Mouse (Mus musculus) embryonic facial prominence, embryonic 11.5 days (tissue): ENCODE results near the gene Slc15a2. TPM values are rescaled to one million over a fixed set of nuclear protein-coding genes. Genes with fewer than 3 reads are reported as not detected.

Experiments
- ATAC-seq: fragments of 200-750 bp; cut with Nextera tagmentation; replicated peaks from 2 replicates; pipeline ENCODE4 v1.8.0; 2017; ENCODE audit warnings: low read depth; ENCODE audit not compliant: insufficient number of reproducible peaks, low FRiP score, low TSS enrichment
- DNase-seq: peaks from one replicate; pipeline ENCODE4 v3.0.0-alpha.2; 2015; ENCODE audit warnings: low spot score
- H3K27ac ChIP-seq: fragments of 300-500 bp; sonication (generic); replicated peaks from 2 replicates; pipeline ENCODE4 v1.5.1; 2014; ENCODE audit warnings: mild to moderate bottlenecking, low read depth, low read length, control low read depth
- H3K27me3 ChIP-seq: fragments of 300-500 bp; sonication (generic); 2 replicates; pipeline ENCODE4 v1.6.1; 2014; ENCODE audit warnings: mild to moderate bottlenecking, low read length, moderate library complexity, mixed read lengths; ENCODE audit not compliant: control insufficient read depth, insufficient read depth
- H3K36me3 ChIP-seq: fragments of 300-500 bp; sonication (generic); replicated peaks from 2 replicates; pipeline ENCODE4 v1.6.1; 2014; ENCODE audit warnings: low read depth, mild to moderate bottlenecking, low read length, moderate library complexity, mixed read lengths; ENCODE audit not compliant: control insufficient read depth, insufficient read depth
- H3K4me1 ChIP-seq: fragments of 300-500 bp; sonication (generic); 2 replicates; pipeline ENCODE4 v1.6.1; 2014; ENCODE audit warnings: low read length, mixed read lengths; ENCODE audit not compliant: control insufficient read depth, insufficient read depth
- H3K4me2 ChIP-seq: fragments of 300-500 bp; sonication (generic); 2 replicates; pipeline ENCODE4 v1.6.1; 2014; ENCODE audit warnings: low read depth, mild to moderate bottlenecking, control low read depth, low read length, moderate library complexity
- H3K4me3 ChIP-seq: fragments of 300-500 bp; sonication (generic); 2 replicates; pipeline ENCODE4 v1.5.1; 2014; ENCODE audit warnings: low read depth, low read length, control low read depth
- H3K9ac ChIP-seq: fragments of 300-500 bp; sonication (generic); replicated peaks from 2 replicates; pipeline ENCODE4 v1.6.1; 2014; ENCODE audit warnings: mild to moderate bottlenecking, control low read depth, low read length
- H3K9me3 ChIP-seq: fragments of 300-500 bp; sonication (generic); replicated peaks from 2 replicates; pipeline ENCODE4 v1.6.1; 2016; ENCODE audit warnings: mild to moderate bottlenecking, low read length, inconsistent platforms, mixed read lengths; ENCODE audit not compliant: control insufficient read depth
- WGBS: fragments of 180-500 bp; shearing (Covaris S2); extraction: QIAGEN DNeasy Blood & Tissue Kit; methylation state at CpG from one replicate; pipeline ENCODE4 v1.1.7; 2014; 5-methylcytosine and 5-hydroxymethylcytosine counted together
- microRNA-seq: library from miRNA; unstranded; fragments of <30 nt; microRNA quantifications from one replicate; pipeline ENCODE4, GENCODE M21; 2016; ENCODE audit warnings: borderline number of aligned reads
- polyA plus RNA-seq: library from polyadenylated mRNA; unstranded; fragments of >200 nt; fragmentation: Nextera tagmentation; extraction: Ambion mirVana; gene quantifications from 2 replicates; pipeline ENCODE4 v1.2.1, GENCODE M21; 2014

Gene Slc15a2
- polyA plus RNA-seq, 1 experiment from 2014 or later, result 2.3 TPM

DNA sequence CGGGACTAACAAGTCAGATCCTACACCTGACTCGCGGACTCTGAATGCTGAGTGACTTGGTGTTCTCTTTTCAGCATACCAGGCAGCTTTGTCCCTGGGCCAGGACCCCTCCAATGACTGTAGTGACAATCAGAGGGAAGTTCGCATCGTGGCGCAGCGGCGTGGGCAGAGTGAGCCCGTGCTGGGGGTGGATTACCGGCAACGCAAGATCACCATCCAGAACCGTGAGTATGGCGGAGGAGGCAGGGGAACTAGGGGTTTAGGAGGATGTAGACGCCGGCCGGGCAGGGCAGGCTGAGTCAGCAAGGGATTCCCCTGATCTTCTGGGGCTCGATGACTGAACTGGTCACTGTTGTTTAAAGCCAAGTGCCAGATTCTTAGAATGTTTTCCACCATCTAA, 75.4 kb downstream of the Slc15a2 start:
- Histone ChIP-seq H3K36me3 (no peaks in the 10 kb centered on the region), H3K4me3 (no peak overlapping the region), H3K9ac (no peak overlapping the region), H3K4me1 (no peaks in the 10 kb centered on the region), H3K9me3 (no peaks in the 10 kb centered on the region), H3K4me2 (no peak overlapping the region), H3K27ac (no peak overlapping the region), H3K27me3 (no peaks in the 10 kb centered on the region)
- 93% methylated on average over 17 of the region's 17 CpGs for WGBS
- ATAC-seq (no peak), DNase-seq (no peak)

DNA sequence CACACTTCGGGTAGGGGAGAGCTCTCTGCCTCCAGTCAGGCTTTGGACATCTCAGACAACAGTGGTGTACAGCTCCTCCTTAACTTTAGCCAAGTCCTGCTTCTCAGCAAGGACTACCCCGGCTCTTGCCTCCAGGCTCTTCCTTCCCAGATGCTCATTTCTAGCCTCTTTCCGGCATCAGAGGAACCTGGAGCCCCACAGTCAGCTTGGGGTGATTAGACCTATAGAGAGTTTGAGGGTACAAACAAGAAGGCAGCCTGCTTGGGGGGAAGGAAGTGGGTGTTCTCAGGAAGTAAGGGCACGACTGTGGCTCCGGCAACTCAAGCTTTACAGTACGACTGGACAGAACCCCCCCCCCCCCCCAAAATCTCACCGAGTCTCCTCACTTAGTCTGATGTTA, 76.0 kb downstream of the Slc15a2 start:
- 76% methylated on average over 7 of the region's 7 CpGs for WGBS
- no peak for ATAC-seq
- no peak overlapping the region for H3K4me2 ChIP-seq
- no peaks in the 10 kb centered on the region for H3K4me1 ChIP-seq
- H3K9ac ChIP-seq, result no peak overlapping the region
- no peak overlapping the region for H3K4me3 ChIP-seq
- no peak for DNase-seq
- H3K27ac ChIP-seq, result no peak overlapping the region
- H3K36me3 ChIP-seq, result no peaks in the 10 kb centered on the region
- no peaks in the 10 kb centered on the region for H3K9me3 ChIP-seq
- no peaks in the 10 kb centered on the region for H3K27me3 ChIP-seq

DNA sequence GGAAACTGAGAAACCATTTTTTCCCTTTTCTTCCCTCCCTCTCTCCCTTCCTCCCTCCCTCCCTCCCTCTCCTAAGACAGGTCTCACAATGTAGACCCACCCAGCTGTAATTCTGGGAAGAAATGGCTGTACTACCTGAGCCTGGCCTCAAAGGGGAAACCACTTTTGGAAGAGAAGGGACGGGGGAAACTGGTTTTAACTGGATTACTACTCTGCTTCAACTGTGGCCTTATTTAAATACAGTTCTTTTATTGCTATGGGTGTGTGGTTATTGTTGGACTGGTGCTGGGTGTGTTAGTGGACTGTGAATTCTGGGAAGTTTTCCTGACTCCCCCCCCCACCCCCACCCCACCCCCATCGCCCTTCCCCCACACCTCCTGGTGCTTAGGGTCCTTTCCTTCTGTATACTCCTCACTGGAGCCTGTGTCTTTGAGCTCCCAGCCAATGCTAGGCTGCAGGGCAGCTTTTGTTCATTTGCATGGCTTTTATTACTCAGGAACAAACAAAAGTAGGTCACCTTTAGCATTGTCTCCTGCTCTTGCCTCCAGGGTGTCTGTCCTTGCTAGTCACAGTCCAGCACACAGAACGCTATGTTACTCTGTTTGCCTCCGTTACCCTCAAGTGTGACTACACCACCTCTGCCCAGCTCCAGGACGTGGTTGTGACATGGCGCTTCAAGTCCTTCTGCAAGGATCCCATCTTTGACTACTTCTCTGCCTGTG, 76.9 kb downstream of the Slc15a2 start:
- WGBS, result 72% methylated on average over 6 of the region's 6 CpGs
- Histone ChIP-seq H3K4me1 (no peaks in the 10 kb centered on the region), H3K27me3 (no peaks in the 10 kb centered on the region), H3K4me2 (no peak overlapping the region), H3K27ac (no peak overlapping the region), H3K4me3 (no peak overlapping the region), H3K9ac (no peak overlapping the region), H3K36me3 (no peaks in the 10 kb centered on the region), H3K9me3 (no peaks in the 10 kb centered on the region)
- DNase-seq (no peak), ATAC-seq (no peak)

DNA sequence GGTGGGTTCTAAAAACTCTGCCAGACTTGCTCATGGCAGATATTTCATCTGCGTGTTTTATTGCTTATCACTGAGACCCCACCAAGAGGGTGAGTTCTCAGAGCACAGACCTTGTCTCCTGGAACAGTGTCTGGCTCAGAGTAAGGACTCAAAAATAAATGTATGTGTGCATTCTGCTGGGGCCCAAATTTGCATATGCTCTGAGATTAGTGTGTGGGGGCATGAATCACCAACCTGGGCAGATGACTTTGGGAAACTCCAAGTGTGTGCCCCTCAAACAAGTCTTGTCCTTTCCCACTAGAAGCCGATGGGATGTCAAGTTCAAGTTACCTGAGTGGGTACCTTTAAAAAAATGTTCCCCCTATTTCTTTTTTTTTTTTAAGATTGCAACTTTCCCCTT, 84.3 kb downstream of the Slc15a2 start:
- H3K4me1 ChIP-seq, result no peaks in the 10 kb centered on the region
- WGBS, result 95% methylated on average over 2 of the region's 2 CpGs
- ATAC-seq, result no peak

More for the DNA sequence above, 84.3 kb downstream of the Slc15a2 start:
- Histone ChIP-seq H3K4me3 (no peak overlapping the region), H3K27me3 (no peaks in the 10 kb centered on the region), H3K9me3 (no peaks in the 10 kb centered on the region), H3K27ac (no peak overlapping the region), H3K4me2 (no peak overlapping the region), H3K36me3 (no peaks in the 10 kb centered on the region), H3K9ac (no peak overlapping the region)
- DNase-seq, result no peak

Small RNA genes within 50 kb of the gene (microRNA-seq; reads per million reads assigned to microRNA genes)
- gene Gm22617, result not detected

Other genes with a start within 250 kb of the Slc15a2 start
- 0.33 and 0.39 TPM in 2 replicates for gene Casr, start 222.8 kb downstream of the Slc15a2 start, polyA plus RNA-seq
- gene Cd86, start 118.9 kb downstream of the Slc15a2 start, polyA plus RNA-seq, result 0.60 and 1.4 TPM in 2 replicates
- 0.88 and 1.0 TPM in 2 replicates for gene Ildr1, start 91.0 kb downstream of the Slc15a2 start, polyA plus RNA-seq
- 85.4 and 85.5 TPM in 2 replicates for gene Iqcb1, start 43.4 kb upstream of the Slc15a2 start, polyA plus RNA-seq
- gene Eaf2, start 90.0 kb upstream of the Slc15a2 start, polyA plus RNA-seq, result 1.7 and 1.8 TPM in 2 replicates
- 70.7 and 77.8 TPM in 2 replicates for gene Golgb1, start 90.2 kb upstream of the Slc15a2 start, polyA plus RNA-seq
- gene Hcls1, start 150.0 kb upstream of the Slc15a2 start, polyA plus RNA-seq, result 1.4 TPM in 2 replicates
- 0.11 TPM in 1 of 2 replicates, not detected in the other for gene Fbxo40, start 205.5 kb upstream of the Slc15a2 start, polyA plus RNA-seq
- 10.1 and 11.3 TPM in 2 replicates for gene Polq, start 226.8 kb upstream of the Slc15a2 start, polyA plus RNA-seq